Mouse (Mus musculus) thymus, postnatal 4 days (tissue): ENCODE measurements around the gene Olfr316.
"Not testable (repeated sequence)": the region's sequence is repeated elsewhere in the genome, so short reads cannot be mapped to it uniquely, and the experiment has no call there.

Experiments
- DNase-seq: peaks from one replicate; pipeline ENCODE4 v3.0.0; 2021

Gene Olfr316

DNA sequence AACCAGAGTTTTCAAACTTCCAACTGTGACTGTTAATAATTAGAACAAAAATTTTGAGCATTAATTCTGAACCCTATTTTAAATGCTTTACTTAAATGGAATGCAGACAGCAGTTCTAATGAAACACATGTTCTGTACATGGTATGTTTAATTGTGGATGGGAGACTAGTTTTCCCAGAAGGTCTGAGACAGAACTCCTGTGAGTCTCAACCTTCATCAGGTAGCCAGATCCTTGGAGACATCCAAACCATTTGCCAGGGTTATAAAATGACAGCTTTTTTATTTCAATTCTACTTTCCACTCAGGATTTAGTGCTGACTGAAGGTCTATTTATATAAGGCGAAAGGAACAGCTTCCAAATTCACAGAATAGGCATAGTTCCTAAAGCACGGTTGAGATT, at the start of gene Olfr316:
Gene Olfr316 (plus strand): TSS at position 301 of the 400 bp plus-strand sequence.
- DNase-seq, result no peak

DNA sequence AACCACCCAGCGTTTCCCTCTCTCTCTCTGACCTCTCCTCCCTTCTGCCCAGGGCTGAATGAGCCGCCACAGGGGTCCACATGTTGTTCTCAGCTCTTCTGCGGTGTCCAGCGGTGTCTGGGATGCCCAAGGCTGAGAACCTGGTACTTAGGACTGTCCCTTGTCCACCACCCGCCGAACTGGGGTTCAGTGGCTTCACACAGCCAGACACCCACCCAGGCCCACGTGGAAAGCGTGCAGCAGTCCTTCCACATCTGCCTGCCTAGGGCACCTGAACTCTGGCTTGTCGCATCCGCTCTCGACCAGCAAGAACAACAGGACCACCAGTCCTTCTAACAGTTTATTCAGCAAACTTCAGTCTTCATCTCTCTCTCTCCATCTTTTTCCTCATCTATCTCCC, 43.4 kb upstream of the Olfr316 start:
- DNase-seq, result no peak

DNA sequence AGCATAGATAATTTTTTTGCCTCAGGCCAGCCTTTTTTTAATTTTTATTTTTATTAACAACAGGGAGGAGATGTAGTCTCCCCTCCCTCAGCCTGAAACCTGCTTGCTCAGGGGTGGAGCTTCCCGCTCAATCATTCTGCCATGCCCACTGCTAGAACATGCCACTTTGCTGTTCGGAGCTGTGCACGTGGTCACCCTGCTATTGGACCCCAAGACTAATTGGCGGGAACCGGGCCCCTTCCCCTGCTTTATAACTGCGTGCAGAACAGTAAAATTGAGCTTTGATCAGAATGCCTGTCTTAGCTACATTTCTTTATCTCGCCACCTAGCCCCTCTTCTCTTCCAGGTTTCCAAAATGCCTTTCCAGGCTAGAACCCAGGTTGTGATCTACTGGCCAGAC, 34.8 kb upstream of the Olfr316 start:
- not testable (repeated sequence) for DNase-seq

DNA sequence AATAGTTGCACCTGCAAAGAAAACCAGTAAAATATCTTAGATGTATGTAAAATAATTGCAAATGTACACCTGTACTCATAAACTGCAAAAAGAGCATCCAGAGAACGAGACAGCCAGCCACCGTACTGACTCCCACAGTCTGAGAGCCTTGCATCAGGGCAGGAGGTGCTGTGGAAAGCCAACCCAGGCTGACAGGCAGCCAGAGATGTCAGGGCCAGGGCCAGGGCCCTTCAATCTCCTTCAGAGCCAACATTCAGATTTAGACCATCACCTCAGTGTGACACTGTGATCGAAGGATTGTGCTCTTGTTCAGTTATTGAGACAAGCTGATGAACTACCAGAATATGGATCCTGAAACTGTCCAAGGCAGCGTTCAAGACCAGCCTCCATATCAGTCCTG, 32.8 kb upstream of the Olfr316 start:
- DNase-seq, result no peak

DNA sequence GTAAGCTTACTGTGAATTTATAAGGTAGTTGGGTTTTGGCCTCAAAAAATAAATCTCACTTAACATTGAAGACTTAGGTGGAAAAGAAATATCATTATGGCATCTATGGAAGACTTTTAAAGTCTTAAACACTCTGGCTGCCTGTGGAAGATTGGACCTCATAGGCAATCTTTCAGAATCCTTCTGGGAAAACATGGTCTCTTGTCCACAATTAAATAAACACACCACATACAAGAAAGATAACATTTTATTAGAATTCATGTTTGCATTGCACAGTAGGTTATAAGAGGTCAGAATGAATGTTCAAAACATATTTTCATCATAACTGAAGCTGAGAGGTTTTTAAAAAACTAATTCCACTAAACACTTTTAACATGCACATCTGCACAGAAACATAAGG, 28.6 kb upstream of the Olfr316 start, which contains the start of gene Olfr318:
Gene Olfr318 (minus strand): TSS at position 101 of the 400 bp plus-strand sequence.
- DNase-seq, result no peak

DNA sequence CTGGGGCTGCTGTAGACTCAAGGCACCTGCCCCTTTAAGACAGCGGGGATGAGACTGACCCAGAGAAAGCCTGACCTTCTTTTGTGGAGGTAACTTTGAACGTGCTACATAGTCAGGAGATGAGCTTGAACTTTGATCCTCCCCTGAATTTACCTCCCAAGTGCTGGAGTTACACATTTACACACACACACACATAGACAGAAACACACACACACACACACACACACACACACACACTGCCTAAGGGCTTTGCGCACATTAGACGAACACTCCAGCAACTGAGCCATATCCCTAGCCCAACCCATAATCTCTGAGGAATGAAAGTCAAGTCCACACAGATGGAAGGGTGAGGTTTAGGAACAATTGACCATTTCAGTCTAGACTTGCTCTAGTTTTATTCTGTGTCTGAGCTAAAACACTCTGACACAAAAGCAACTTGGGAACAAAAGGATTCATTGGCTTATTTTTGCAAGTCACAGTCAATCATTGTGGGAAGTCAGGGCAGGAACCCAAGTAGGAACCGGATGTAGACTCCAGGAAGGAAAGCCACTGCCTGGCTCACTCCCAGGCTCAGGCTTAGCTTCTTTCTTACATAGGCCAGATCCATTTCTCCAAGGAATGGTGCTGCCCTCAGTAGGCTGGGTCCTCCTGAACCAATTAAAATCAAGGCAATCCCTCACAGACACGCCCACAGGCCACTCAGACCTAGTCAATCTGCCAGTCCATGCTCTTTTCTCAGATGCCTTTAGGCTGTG, 24.5 kb upstream of the Olfr316 start:
- not testable (repeated sequence) for DNase-seq

DNA sequence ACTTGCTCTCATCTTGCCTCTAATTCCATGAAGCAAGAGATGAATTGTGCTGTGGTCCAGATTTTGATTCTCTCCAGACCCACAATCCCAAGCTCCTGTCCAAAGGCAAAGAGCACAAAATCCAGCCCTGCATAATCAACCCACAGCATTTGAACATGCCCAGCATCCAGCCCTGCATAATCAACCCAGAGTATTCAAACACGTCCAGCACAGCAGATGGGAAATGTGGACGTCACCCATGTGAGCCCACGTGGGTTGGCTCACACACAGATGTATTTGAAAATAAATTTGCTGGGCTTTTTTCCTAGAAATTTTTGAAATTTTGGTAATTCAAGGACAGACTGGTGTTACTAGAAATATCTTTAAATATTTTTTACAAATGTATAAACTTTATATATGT, 19.2 kb upstream of the Olfr316 start:
- no peak for DNase-seq

DNA sequence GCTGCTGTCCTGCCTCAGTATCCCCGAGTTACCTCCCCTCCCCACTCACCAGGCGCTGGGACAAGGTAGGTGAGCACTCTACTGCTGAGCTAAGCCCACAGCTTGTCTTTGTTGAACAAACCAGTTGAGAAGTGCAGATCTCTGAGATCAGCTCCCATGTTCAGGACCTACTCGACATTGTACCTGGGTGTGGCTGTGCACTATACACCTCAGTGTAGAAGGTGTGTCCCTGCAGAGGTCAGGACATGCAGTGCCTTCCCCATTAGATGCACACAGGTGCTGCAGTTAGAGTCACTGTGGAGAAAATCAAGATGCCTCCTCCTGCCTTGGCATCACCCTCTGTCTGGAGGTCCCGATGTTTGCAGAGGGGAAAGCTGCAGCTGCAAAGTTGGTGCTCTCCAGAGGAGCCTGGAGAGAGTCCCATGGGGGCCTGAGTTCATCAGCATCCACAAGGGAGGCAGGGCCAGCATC, 13.7 kb upstream of the Olfr316 start, which contains the start of gene Olfr317:
Gene Olfr317 (minus strand): TSS at position 421 of the 471 bp plus-strand sequence.
- no peak for DNase-seq

DNA sequence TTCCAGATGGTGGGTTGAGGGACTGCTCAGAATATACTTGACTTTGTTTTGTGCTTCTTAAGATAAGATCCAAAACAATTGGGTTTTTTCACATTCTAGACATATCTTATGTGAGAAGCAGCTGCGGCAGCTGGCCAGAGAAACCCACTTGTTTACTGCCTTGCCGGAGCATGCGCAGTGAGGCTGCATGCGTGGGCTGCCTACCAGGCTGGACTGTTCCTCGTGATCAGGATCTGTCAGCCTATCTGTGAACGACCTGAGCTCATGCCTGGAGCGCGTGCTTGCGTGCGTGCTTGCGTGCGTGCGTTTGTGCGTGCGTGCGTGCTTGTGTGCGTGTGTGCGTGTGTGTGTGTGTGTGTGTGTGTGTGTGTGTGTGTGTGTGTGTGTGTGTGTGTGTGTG, 1.4 kb upstream of the Olfr316 start:
- DNase-seq, result not testable (repeated sequence)

DNA sequence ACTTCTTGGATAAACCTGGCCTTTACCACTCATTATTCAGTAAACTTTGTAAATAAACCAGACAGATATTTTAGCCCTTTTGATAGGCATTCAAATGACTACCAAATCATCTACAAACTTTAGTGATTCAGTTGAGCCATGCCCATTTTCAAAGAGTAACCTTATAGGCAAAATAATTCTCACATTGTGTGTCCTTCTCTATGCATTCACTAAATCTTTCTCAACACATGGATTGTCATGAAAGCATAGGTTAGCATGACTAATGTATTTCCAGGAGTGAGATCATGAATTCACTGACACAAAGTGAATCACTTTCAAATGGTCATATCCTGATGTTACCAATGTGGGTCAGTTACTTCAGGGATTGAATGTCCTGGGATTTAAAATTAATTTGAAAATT, 20.4 kb downstream of the Olfr316 start, which contains the start of gene Olfr315:
Gene Olfr315 (plus strand): TSS at position 301 of the 400 bp plus-strand sequence.
- DNase-seq, result no peak

DNA sequence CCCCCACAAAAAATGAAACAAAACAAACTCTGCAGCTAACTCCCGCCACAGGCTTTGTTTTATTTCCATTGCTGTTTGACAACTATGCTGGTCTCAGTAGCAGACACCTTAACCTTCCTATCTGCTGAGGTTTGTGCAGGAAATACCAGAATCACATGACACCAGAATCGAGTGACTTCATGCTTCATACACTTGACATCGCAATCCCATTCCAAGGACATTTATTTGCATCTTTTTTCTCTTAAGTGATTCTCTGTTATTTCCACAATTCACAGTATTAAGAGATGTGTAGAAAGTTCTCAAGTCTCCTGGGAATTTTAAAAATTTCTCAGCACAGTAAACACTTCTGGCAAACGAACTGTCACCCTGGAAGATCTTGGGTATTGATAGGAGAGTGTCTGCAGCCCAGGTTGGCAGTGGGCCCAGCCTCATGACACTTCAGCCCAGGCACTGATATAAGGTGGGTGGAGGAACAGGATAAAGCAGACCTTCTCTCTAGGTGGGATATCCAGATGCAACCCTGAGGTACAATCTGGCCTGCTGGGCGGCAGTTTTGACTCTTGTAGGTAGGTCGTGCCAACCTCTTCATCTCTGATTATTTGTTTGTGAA, 30.1 kb downstream of the Olfr316 start, which contains the start of gene Olfr314:
Gene Olfr314 (plus strand): TSS at position 473 of the 610 bp plus-strand sequence.
- no peak for DNase-seq

DNA sequence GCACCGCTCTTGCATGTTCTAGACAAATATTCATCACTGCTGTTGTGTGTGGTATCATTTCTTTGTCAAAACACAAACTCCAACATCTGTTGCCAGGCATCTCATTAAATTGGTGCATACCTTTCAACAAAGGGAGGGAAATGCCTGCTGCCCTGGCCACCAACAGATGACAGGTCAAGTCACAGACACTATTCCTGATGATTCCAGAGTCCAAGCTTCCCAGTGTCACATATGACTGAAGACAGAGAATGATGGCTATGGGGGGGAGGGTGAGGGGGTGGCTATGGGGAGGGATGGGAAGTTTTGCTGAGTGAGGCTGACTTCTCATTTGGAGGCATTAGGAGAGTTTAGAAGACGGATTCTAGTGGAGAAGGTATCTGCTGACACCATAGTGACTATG, 31.6 kb downstream of the Olfr316 start:
- no peak for DNase-seq

DNA sequence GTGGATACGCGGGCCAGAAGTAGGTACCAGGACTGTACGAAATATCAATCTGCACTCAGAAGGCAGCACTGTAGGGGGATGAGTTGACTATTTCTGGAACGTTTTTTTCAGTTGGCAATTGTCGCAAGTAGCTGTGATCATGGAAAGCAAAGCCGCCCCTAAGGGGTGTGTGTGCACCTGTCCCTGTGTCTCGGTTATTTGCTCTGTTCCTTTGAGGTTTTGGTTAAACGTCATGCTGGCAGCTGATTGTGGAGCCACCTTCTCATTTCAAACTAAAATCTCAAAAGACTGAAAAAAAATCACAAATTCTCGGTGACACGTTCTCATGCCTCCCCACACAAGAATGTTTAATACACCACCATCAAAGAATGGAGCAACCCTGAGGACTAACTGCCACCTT, 35.1 kb downstream of the Olfr316 start:
- peak; percentile 51 for DNase-seq

DNA sequence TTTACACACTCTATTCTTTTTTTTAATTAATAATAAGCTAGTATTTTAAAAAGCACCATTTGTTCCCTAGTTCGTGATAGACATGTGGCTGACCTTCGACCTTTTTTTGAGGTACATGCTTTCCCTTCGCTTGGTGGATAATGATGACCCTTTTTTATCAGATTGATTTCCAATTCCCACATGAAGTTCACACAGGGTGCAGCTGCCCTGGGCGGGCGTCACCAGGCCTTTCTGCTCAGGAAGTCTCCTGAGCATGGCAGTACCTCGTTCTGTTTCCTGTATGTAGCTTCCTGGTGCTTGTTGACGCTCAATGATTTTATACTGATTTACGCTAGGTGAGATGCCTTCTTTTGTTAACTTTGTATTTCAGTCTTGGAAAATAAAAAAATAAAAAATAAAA, 35.8 kb downstream of the Olfr316 start:
- peak; percentile 54 for DNase-seq

DNA sequence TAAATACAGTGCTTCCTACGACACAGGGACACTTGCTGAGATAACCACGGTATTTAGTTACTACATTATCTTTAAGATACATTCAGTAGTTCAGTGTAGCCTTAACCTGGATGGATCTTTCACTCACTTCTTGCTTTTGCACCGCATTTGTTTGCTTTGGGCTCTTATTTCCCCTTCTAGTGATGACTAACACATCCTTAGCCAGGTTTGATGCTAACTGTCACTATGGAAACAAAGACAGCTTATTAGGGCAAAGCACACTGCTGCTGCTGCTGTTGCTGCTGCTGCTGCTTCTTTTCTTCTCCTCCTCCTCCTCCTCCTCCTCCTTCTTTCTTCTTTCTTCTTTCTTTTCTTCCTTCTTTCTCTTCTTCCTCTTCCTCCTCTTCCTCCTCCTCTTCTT, 37.0 kb downstream of the Olfr316 start:
- no peak for DNase-seq

DNA sequence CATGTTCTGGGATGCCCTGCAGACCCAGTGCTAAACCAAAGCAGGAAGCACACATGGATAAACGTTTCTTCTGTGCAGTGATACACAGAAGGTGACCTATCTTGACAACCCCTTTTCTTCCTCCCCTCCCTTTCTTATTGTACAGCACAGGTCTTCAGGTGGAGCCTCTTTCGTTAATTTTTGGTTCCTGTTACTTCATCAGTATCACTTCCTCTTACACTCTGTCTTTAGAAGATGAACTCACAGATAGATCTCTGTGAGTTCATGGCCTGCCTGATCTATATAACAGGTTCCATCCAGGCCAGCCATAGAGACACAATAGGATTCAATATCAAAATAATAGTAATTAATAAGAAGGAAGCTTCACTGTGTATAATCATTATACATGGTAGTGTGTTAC, 37.5 kb downstream of the Olfr316 start:
- DNase-seq, result no peak

DNA sequence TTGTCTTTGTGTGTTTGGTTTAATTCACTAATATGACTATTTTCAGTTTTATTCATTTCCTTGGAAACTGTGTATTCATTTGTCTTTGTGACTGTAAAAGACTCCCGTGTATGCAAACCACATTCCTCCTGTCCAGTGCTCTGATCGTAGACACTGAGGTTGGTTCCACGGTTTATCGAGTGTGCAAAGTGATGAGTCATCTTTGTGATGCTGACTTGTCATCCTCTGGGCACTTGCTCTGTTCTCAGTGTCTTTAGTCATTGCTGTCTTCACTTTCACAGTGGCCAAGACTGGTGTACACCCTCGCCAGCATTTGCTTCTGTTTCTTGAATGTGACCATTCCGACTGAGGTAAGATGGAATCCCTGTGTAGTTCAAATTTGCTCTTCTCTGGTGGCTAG, 38.1 kb downstream of the Olfr316 start:
- no peak for DNase-seq

DNA sequence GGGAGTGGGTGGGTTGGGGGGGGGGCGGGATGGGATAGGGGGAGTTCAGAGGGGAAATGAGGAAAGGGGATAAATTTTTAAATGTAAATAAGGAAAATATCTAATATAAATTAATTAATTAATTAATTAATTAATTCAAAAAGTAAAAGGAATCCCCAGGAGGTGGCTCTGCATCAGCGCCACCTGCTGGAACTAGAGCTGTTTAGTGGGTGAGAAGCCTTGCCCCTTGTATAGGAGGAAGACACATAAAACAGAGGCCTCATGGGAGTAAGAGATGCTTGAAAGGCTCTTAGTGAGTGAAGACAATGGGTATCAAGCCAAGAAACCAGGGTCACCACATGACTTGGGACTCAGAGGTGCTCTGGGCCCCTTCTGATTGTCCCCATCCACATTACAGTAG, 43.3 kb downstream of the Olfr316 start:
- peak; percentile 70 for DNase-seq

DNA sequence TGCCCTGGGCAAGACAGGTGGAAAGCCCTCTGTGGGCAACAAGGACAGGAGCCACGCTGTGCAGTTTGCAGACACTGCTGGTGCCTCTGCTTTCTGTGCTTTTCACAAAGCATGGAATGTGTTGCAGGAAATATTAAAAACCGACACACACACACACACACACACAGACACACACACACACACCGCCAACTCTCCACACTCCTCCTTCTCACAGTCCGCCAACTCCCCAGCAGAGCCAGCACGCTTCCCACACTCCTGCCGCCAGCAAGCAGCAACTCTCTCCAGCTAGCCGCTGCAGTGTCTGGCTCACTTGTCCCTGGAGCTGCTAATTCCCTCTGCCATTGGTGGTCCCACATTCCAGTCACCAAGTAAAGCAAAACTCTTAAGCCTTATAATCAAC, 44.3 kb downstream of the Olfr316 start:
- no peak for DNase-seq

DNA sequence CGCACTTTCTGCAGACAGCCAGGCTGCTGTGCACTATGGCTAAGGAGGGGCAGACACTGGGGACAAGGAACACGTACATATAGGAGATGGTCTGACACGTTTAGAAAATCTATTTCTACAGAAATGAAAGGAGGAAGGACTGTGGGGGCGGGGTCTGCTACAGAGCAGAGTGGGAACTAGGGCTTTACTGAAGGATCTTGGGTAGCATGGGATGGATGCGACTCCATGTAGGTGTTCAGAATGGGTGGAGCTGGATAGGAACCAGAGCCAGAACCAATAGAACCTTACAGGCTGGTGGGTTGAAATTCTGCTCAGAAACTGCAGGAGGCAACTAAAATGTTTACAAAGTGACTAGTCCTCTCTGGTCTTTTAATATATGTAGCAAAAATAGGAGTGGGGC, 47.2 kb downstream of the Olfr316 start:
- DNase-seq, result no peak

DNA sequence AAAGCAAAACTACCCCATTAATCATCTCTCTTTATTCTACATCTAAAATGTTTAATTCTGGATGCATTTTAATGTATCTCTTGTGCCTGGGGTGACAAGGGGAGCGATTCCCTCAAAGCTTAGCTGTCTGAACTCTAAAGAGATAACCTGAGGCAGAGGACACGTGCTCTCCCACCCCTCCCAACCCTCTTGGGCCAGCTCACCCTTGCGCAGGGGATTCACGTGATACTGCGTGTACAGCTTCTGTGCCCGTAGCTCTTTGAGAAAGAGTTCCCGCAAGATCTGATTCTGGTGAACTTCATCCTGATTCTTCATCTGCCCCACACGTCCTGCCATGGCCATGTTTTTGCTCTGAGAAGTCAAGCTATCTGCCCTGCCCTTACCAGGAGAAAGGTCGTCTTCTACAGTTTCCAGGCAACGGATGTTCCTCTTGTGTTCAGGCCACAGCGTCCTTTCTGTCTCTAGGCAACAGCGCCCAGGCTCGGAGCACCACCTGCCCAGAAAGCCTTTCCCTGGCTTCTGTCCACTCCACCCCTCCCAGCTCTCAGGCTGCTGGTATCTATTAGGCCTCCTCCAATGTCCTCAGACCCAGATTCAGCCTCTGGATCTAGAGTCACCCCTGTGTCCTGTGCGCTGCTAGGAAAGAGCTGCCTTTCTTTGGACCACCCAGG, 49.2 kb downstream of the Olfr316 start, which contains the start of gene Fam183b:
Gene Fam183b (minus strand): TSS at position 403 of the 671 bp plus-strand sequence.
- DNase-seq, result no peak

DNA sequence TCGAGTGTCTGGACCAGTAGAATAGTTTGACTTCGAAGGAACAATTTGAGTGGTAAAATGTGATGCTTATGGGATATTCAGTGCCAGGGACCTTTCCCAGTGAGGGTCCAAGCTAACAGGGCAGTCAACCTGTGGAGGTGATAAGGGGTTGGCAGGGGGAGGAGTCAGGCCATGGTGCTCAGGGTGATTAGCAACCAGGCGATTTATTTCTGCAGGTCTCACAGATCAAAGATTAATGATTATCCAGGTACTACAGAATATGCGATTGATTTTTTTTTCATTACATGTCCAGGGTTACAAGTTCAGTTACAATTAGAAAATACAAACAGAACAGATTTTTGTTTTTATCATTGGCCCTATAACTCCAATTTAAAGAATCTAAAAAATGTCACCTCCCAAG, 51.3 kb downstream of the Olfr316 start:
- DNase-seq, result no peak

DNA sequence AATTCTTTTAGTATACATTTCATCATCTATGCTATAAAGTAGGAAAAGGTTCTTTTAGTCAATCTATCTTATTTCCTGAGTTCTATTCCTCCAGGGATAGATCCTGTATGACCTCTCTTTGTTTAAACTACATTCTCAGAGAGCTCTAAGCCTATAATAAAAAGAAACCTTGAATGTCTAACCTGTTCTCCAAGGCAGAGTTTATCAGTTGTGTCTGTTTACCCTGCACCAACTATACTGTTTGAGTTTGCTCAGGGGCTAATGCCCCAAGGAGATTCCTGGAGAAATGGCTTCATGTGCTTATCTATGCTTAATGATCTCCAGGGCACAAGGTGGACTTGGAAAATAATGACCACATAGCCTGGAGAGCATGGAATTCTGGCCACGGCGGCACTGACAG, 51.9 kb downstream of the Olfr316 start:
- DNase-seq, result no peak
